Mouse (Mus musculus) lung, adult 2 months (tissue): ENCODE results near the gene Cntrl.

Source experiments
- CTCF ChIP-seq: fragments of 200-500 bp; IDR thresholded peaks from 2 replicates; pipeline ENCODE4 v1.5.1; 2011; ENCODE audit warnings: mild to moderate bottlenecking, low read length, control low read depth; ENCODE audit not compliant: insufficient read depth
- POLR2A ChIP-seq: fragments of 200-500 bp; IDR thresholded peaks from 2 replicates; pipeline ENCODE4 v1.6.1; 2011; ENCODE audit warnings: low read depth, mild to moderate bottlenecking, control low read depth, low read length, borderline replicate concordance; ENCODE audit errors: extremely low read depth

- TF ChIP-seq POLR2A (no peak), CTCF (no peak)
These were observed 99.8 kb downstream of the Cntrl start for GRCm38 (mm10) chr2:35208931-35209665.
